Mouse (Mus musculus) heart, adult 2 months (tissue): ENCODE measurements at regions not wholly inside any gene's neighbourhood (a gene's known extent, or its start where the extent isn't known, plus 50 kb on each side); places are given as distances from the start of the nearest gene placed in this dataset.
"Not testable (repeated sequence)": the region's sequence is repeated elsewhere in the genome, so short reads cannot be mapped to it uniquely, and the experiment has no call there.

Source experiments
- CTCF ChIP-seq: fragments of 200-600 bp; IDR thresholded peaks from 2 replicates; pipeline ENCODE4 v1.8.1; 2022; ENCODE audit warnings: antibody characterized with exemption, mild to moderate bottlenecking, moderate library complexity
- EP300 ChIP-seq: fragments of 200-500 bp; IDR thresholded peaks from 2 replicates; pipeline ENCODE4 v1.6.1; 2011; ENCODE audit warnings: low read depth, low read length, control low read depth; ENCODE audit not compliant: insufficient read depth
- POLR2A ChIP-seq: fragments of 200-500 bp; IDR thresholded peaks from 2 replicates; pipeline ENCODE4 v1.6.1; 2011; ENCODE audit warnings: mild to moderate bottlenecking, low read depth, low read length, control low read depth; ENCODE audit not compliant: insufficient read depth

- not testable (repeated sequence) for TF ChIP-seq POLR2A, CTCF, EP300
Observed at GRCm38 (mm10) chr13:57046130-57046529, 150.3 kb upstream of the Trpc7 start.
